Mouse (Mus musculus): ENCODE measurements around the gene Adarb1.

DNA sequence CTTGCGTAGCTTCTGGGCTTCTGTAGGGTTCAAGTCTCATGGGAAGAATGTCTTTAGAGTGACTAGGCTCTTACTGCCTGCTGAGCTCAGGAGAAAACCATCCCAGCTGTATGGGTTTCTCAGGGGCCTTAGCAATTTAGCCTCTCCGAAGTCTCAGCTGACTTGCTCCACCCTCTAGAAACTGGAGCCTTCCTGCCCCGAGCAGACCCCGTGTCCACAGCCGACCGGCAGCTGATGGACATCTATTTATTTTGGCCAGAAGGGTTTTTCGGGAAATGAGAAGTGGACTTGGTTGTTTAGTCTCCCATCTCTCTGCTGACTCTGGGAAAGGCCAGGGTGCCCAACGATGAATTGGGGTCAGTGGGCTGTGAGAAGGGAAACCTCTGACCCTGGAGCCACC, 177.3 kb downstream of the Adarb1 start:
- TF ChIP-seq CTCF (IDR thresholded peaks at IDR 0.05; ENCODE audit: control insufficient read depth, insufficient read depth, insufficient read length) (no peak), MAX (IDR thresholded peaks at IDR 0.05) (no peak), MYOD1 (IDR thresholded peaks at IDR 0.05; ENCODE audit: control insufficient read depth, insufficient read length, low read depth) (no peak), USF1 (IDR thresholded peaks at IDR 0.05; ENCODE audit: low read depth) (no peak), CEBPB (IDR thresholded peaks at IDR 0.05; ENCODE audit: low read depth) (no peak)
